Mouse (Mus musculus) stomach, postnatal 0 days (tissue): ENCODE measurements around the gene Cacna2d3. TPM values are rescaled to one million over a fixed set of nuclear protein-coding genes. Genes with fewer than 3 reads are reported as not detected.

Source experiments
- ATAC-seq: fragments of 200-750 bp; cut with Nextera tagmentation; 2 replicates; pipeline ENCODE4 v1.8.0; 2017; ENCODE audit not compliant: low FRiP score, low TSS enrichment
- DNase-seq: peaks from one replicate; pipeline ENCODE4 v3.0.0-alpha.2; 2016; ENCODE audit warnings: low spot score
- H3K27ac ChIP-seq: fragments of 300-500 bp; sonication (generic); replicated peaks from 2 replicates; pipeline ENCODE4 v1.5.1; 2014; ENCODE audit warnings: mild to moderate bottlenecking, control low read depth
- H3K27me3 ChIP-seq: fragments of 300-500 bp; sonication (generic); 2 replicates; pipeline ENCODE4 v1.6.1; 2014; ENCODE audit warnings: low read length; ENCODE audit not compliant: control insufficient read depth, insufficient read depth
- H3K36me3 ChIP-seq: fragments of 300-500 bp; sonication (generic); 2 replicates; pipeline ENCODE4 v1.6.1; 2014; ENCODE audit warnings: low read length, mixed read lengths; ENCODE audit not compliant: control insufficient read depth, insufficient read depth
- H3K4me1 ChIP-seq: fragments of 300-500 bp; sonication (generic); replicated peaks from 2 replicates; pipeline ENCODE4 v1.6.1; 2014; ENCODE audit warnings: antibody characterized with exemption; ENCODE audit not compliant: control insufficient read depth, insufficient read depth
- H3K4me2 ChIP-seq: fragments of 300-500 bp; sonication (generic); replicated peaks from 2 replicates; pipeline ENCODE4 v1.6.1; 2014; ENCODE audit warnings: low read depth, mild to moderate bottlenecking, control low read depth, moderate library complexity
- H3K4me3 ChIP-seq: fragments of 300-500 bp; sonication (generic); 2 replicates; pipeline ENCODE4 v1.5.1; 2014; ENCODE audit warnings: low read depth, low read length, control low read depth
- H3K9ac ChIP-seq: fragments of 300-500 bp; sonication (generic); 2 replicates; pipeline ENCODE4 v1.6.1; 2014; ENCODE audit warnings: mild to moderate bottlenecking, low read length, control low read depth, mixed read lengths
- H3K9me3 ChIP-seq: fragments of 300-500 bp; sonication (generic); 2 replicates; pipeline ENCODE4 v1.6.1; 2016; ENCODE audit warnings: low read length; ENCODE audit not compliant: control insufficient read depth
- CTCF ChIP-seq: IDR thresholded peaks from 2 replicates; pipeline ENCODE4 v1.5.1; 2016; ENCODE audit warnings: antibody characterized with exemption, low read depth, mild to moderate bottlenecking, moderate library complexity
- EP300 ChIP-seq: optimal IDR thresholded peaks from 2 replicates; pipeline ENCODE3; 2016; ENCODE audit warnings: antibody characterized with exemption
- WGBS: fragments of 180-500 bp; shearing (Covaris S2); extraction: QIAGEN DNeasy Blood & Tissue Kit; methylation state at CpG from one replicate; pipeline ENCODE4 v1.1.7; 2014; 5-methylcytosine and 5-hydroxymethylcytosine counted together
- polyA plus RNA-seq: library from polyadenylated mRNA; unstranded; fragments of >200 nt; fragmentation: Nextera tagmentation; extraction: Ambion mirVana; gene quantifications from 2 replicates; pipeline ENCODE4 v1.2.1, GENCODE M21; 2015

The Cacna2d3 gene
- polyA plus RNA-seq, 1 experiment from 2014 or later: 0.98 TPM

GRCm38 (mm10) chr14:29260621-29261020 is 461.0 kb downstream of the Cacna2d3 start:
- WGBS: 65% methylated on average over 1 of the region's 1 CpGs
- Histone ChIP-seq H3K27ac (no peak overlapping the region), H3K4me1 (no peaks in the 10 kb centered on the region), H3K27me3 (no peaks in the 10 kb centered on the region), H3K9ac (no peak overlapping the region), H3K4me2 (no peak overlapping the region), H3K4me3 (no peak overlapping the region), H3K36me3 (no peaks in the 10 kb centered on the region), H3K9me3 (no peaks in the 10 kb centered on the region)
- no peak for ATAC-seq
- no peak for TF ChIP-seq CTCF
- TF ChIP-seq EP300: no peak
- DNase-seq: no peak

GRCm38 (mm10) chr14:29243516-29243915 is 478.1 kb downstream of the Cacna2d3 start:
- H3K4me3 ChIP-seq: no peak overlapping the region
- ATAC-seq: no peak
- no peak for DNase-seq
- 77% methylated on average over 2 of the region's 2 CpGs for WGBS
- H3K27ac ChIP-seq: no peak overlapping the region
- H3K4me1 ChIP-seq: no peaks in the 10 kb centered on the region
- no peaks in the 10 kb centered on the region for H3K9me3 ChIP-seq
- H3K9ac ChIP-seq: no peak overlapping the region
- no peaks in the 10 kb centered on the region for H3K27me3 ChIP-seq
- no peak overlapping the region for H3K4me2 ChIP-seq
- H3K36me3 ChIP-seq: no peaks in the 10 kb centered on the region
- TF ChIP-seq EP300: no peak
- TF ChIP-seq CTCF: no peak

GRCm38 (mm10) chr14:29238446-29238845 is 483.2 kb downstream of the Cacna2d3 start:
- TF ChIP-seq EP300 (no peak), CTCF (no peak)
- 68% methylated on average over 3 of the region's 3 CpGs for WGBS
- H3K36me3 ChIP-seq: no peaks in the 10 kb centered on the region
- H3K9ac ChIP-seq: no peak overlapping the region
- no peak overlapping the region for H3K27ac ChIP-seq
- no peak overlapping the region for H3K4me2 ChIP-seq
- no peak for DNase-seq
- no peaks in the 10 kb centered on the region for H3K4me1 ChIP-seq
- H3K4me3 ChIP-seq: no peak overlapping the region
- H3K27me3 ChIP-seq: no peaks in the 10 kb centered on the region
- H3K9me3 ChIP-seq: no peaks in the 10 kb centered on the region
- ATAC-seq: no peak

- no peak for ATAC-seq
- Histone ChIP-seq H3K4me2 (no peak overlapping the region), H3K4me1 (no peaks in the 10 kb centered on the region), H3K4me3 (no peak overlapping the region), H3K27ac (no peak overlapping the region), H3K27me3 (no peaks in the 10 kb centered on the region), H3K9me3 (no peaks in the 10 kb centered on the region), H3K36me3 (no peaks in the 10 kb centered on the region), H3K9ac (no peak overlapping the region)
- TF ChIP-seq EP300: no peak
- TF ChIP-seq CTCF: no peak
- 59% methylated on average over 19 of the region's 19 CpGs for WGBS
- DNase-seq: no peak
These were observed 492.5 kb downstream of the Cacna2d3 start for GRCm38 (mm10) chr14:29228976-29229716.

- Histone ChIP-seq H3K4me1 (no peaks in the 10 kb centered on the region), H3K4me2 (no peak overlapping the region), H3K27me3 (no peaks in the 10 kb centered on the region), H3K4me3 (no peak overlapping the region), H3K9me3 (no peaks in the 10 kb centered on the region), H3K9ac (no peak overlapping the region), H3K36me3 (no peaks in the 10 kb centered on the region), H3K27ac (no peak overlapping the region)
- no peak for DNase-seq
- TF ChIP-seq EP300 (no peak), CTCF (no peak)
- no peak for ATAC-seq
These were observed 493.2 kb downstream of the Cacna2d3 start for GRCm38 (mm10) chr14:29228471-29228870.

- H3K36me3 ChIP-seq: no peaks in the 10 kb centered on the region
- no peak overlapping the region for H3K9ac ChIP-seq
- no peaks in the 10 kb centered on the region for H3K9me3 ChIP-seq
- H3K4me2 ChIP-seq: no peak overlapping the region
- ATAC-seq: no peak
- TF ChIP-seq EP300: no peak
- TF ChIP-seq CTCF: no peak
- no peak overlapping the region for H3K27ac ChIP-seq
- WGBS: 83% methylated on average over 2 of the region's 2 CpGs
- no peak for DNase-seq
- no peak overlapping the region for H3K4me3 ChIP-seq
- no peaks in the 10 kb centered on the region for H3K27me3 ChIP-seq
- no peaks in the 10 kb centered on the region for H3K4me1 ChIP-seq
These were observed 493.7 kb downstream of the Cacna2d3 start for GRCm38 (mm10) chr14:29227959-29228358.
